Mouse (Mus musculus): ENCODE measurements around the gene Eri3. TPM values are rescaled to one million over a fixed set of nuclear protein-coding genes. Genes with fewer than 3 reads are reported as not detected.

The Eri3 gene
- polyA plus RNA-seq, 1 experiment from 2014 or later = 108 TPM

DNA sequence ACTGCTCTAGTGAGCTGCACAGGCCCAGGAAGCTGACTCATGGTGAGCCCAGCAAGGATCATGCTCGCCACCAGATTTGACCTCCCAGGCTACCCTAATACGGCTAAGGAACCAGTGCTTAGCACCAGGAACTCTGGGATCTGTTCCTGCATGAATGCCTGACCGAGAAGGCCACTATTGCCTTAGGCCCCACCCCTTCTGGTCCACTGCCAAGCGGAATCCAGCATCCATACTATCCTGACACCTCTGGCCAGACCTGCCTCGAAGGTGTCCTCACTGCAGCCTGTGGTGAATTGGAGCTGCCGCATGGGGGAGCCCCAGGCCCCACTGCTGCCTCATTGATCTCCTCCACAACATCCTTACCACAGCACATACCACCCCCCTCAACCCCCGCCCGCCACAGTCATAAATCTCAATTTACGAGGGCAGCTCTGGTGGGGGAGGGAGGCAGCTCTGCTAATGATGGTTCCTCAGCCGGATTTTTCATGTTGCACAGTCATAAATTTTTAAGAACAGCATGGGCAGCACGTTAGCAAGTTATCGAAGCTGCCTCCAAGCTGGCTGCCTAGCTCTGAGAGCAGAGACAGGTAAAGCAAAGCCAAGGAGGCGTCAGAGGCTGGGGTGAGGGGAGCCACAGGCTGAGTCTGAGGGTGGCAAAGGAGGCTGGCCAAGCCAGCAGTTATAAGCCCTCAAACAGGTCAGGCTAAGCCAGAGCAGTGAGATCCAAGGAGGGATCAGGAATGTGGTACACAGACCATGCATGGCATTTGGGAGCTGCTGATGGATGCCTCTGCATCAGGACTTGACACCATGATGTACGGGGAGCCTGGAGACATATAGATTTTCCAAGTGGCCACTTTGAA is 108.6 kb downstream of the Eri3 start:
- ChIA-PET CTCF (interaction anchor here (1.5 kb wide), 1 partner anchor 9 kb away, joined by 6 read pairs; no protein-coding TSS in a partner anchor), POLR2A (interaction anchor here (0.5 to 1.3 kb wide), 2 partner anchors 17 to 106 kb away, joined by 3 read pairs; no protein-coding TSS in a partner anchor)
- H3K27me3 ChIP-seq = no peaks in the 10 kb centered on the region
- DNase-seq (ENCODE audit: low read depth, low spot score) (peak; percentile 71), ATAC-seq (peak; percentile 85)
- no peak for TF ChIP-seq CTCF (IDR thresholded peaks at IDR 0.05)
- in situ Hi-C loops (cut with MboI; ENCODE audit: low pct_unique_long_range_greater_than_20kb) = no loop called here

DNA sequence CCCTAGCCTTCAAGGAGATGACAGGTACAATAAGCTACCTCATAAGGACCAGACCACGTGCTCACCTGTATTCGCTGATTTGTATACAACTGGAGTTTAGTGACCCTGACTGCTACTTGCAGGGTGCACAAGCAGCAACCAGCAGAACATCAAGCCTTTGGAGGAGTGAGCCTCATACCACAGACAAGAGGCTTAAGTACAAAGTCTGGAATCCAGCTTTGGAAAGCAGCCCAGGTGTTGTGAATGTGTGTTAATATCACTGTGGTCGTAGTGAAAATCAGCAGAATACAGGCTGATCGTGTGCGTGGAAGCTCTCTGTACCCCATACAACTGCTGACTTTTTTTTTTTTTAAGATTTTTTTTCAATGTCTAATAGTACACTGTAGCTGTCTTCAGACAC is 109.8 kb downstream of the Eri3 start:
- CTCF ChIA-PET = interaction anchor here (1.5 kb wide), 1 partner anchor 8 kb away, joined by 6 read pairs; no protein-coding TSS in a partner anchor
- H3K27me3 ChIP-seq = no peaks in the 10 kb centered on the region
- in situ Hi-C loops (cut with MboI; ENCODE audit: low pct_unique_long_range_greater_than_20kb) = no loop called here
- ATAC-seq (no peak), DNase-seq (ENCODE audit: low read depth, low spot score) (no peak)
- POLR2A ChIA-PET = interaction anchor here (1.2 kb wide), 1 partner anchor 13 kb away, joined by 3 read pairs; no protein-coding TSS in a partner anchor
- TF ChIP-seq CTCF (IDR thresholded peaks at IDR 0.05) = no peak

DNA sequence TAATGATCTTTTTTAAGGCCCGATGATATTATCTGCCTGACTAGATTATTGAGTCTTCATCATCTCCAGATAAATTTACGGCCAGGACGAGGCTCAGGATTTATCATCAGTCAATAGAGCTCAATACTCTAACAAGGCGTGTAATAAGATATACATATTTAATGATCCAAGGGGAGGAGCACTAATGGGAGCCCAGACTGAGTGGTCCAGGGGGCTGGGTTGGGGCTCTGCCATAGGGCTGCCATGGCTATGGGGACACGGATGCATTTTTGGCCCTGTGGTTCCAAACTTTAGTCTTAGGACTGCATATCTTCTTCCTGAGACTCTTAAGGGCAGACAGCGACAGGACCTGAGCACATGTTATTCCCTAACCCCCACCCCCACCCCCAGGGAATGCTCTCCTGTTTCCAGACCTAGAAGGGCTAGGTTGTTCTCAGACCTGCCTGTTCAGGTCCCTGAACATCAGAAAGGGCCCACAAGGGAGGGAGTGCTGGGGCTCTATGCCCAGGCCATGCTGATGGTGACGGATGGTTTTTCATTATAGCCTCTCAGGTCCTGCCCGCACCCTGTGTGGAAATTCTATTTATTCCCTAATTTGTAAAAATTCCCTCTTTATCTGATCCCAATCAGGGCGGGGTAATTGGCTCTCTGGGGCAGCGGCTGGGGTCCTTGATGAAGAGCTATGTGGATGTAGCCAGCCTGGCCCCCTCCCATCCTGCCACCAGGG is 114.4 kb downstream of the Eri3 start:
- ChIA-PET POLR2A (no interaction called here), CTCF (no interaction called here)
- no peak for DNase-seq (ENCODE audit: low read depth, low spot score)
- in situ Hi-C loops (cut with MboI; ENCODE audit: low pct_unique_long_range_greater_than_20kb) = no loop called here
- no peak for TF ChIP-seq CTCF (IDR thresholded peaks at IDR 0.05)
- ATAC-seq = no peak
- H3K27me3 ChIP-seq = no peaks in the 10 kb centered on the region

GRCm38 (mm10) chr4:117665531-117665930 is 115.4 kb downstream of the Eri3 start:
- H3K27me3 ChIP-seq = no peaks in the 10 kb centered on the region
- no peak for TF ChIP-seq CTCF (IDR thresholded peaks at IDR 0.05)
- in situ Hi-C loops (cut with MboI; ENCODE audit: low pct_unique_long_range_greater_than_20kb) = no loop called here
- POLR2A ChIA-PET = no interaction called here
- CTCF ChIA-PET = interaction anchor here (1.1 kb wide), 1 partner anchor 13 kb away, joined by 3 read pairs; no protein-coding TSS in a partner anchor
- DNase-seq (ENCODE audit: low read depth, low spot score) (no peak), ATAC-seq (no peak)

DNA sequence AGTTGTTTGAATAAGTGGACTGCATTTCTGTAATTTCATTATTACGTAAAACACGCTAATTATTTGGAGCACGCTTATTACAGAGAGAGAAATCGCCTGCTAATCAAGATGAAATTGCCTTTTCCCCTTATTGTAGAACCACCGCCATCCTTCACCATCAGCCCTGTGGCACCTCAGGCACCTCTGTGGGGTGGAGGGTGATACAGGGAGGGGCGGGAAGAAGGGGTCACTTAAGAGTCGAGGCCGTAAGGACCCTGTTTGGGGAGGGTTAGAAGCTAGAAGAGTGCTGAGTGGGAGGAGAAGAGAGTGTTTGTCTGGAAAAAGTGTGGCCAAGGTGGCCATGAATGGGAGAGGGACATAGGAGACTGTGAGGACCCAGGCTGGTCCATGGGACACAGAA is 115.9 kb downstream of the Eri3 start:
- in situ Hi-C loops (cut with MboI; ENCODE audit: low pct_unique_long_range_greater_than_20kb) = no loop called here
- no peak for TF ChIP-seq CTCF (IDR thresholded peaks at IDR 0.05)
- H3K27me3 ChIP-seq = no peaks in the 10 kb centered on the region
- ChIA-PET CTCF (interaction anchor here (1.1 kb wide), 1 partner anchor 12 kb away, joined by 3 read pairs; no protein-coding TSS in a partner anchor), POLR2A (no interaction called here)
- DNase-seq (ENCODE audit: low read depth, low spot score) (no peak), ATAC-seq (no peak)

- no peaks in the 10 kb centered on the region for H3K27me3 ChIP-seq
- POLR2A ChIA-PET = no interaction called here
- TF ChIP-seq CTCF (IDR thresholded peaks at IDR 0.05) = no peak
- ATAC-seq (no peak), DNase-seq (ENCODE audit: low read depth, low spot score) (no peak)
- in situ Hi-C loops (cut with MboI; ENCODE audit: low pct_unique_long_range_greater_than_20kb) = loop anchor here (10.0 kb wide), 1 partner anchor 395 kb away; no protein-coding TSS in a partner anchor
- CTCF ChIA-PET = interaction anchor here (1.2 kb wide), 1 partner anchor 56 kb away, joined by 3 read pairs; no protein-coding TSS in a partner anchor
These were observed 119.7 kb downstream of the Eri3 start for GRCm38 (mm10) chr4:117669874-117670273.

- DNase-seq (ENCODE audit: low read depth, low spot score) (no peak), ATAC-seq (no peak)
- in situ Hi-C loops (cut with MboI; ENCODE audit: low pct_unique_long_range_greater_than_20kb) = loop anchor here (10.0 kb wide), 1 partner anchor 397 kb away; no protein-coding TSS in a partner anchor
- no peak for TF ChIP-seq CTCF (IDR thresholded peaks at IDR 0.05)
- ChIA-PET CTCF (no interaction called here), POLR2A (interaction anchor here (1.0 kb wide), 1 partner anchor 12 kb away, joined by 3 read pairs; no protein-coding TSS in a partner anchor)
- H3K27me3 ChIP-seq = no peaks in the 10 kb centered on the region
These were observed 121.9 kb downstream of the Eri3 start for GRCm38 (mm10) chr4:117672042-117672441.

- in situ Hi-C loops (cut with MboI; ENCODE audit: low pct_unique_long_range_greater_than_20kb) = loop anchor here (10.0 kb wide), 1 partner anchor 399 kb away; no protein-coding TSS in a partner anchor
- CTCF ChIA-PET = no interaction called here
- DNase-seq (ENCODE audit: low read depth, low spot score) (no peak), ATAC-seq (no peak)
- POLR2A ChIA-PET = no interaction called here
- TF ChIP-seq CTCF (IDR thresholded peaks at IDR 0.05) = no peak
- no peaks in the 10 kb centered on the region for H3K27me3 ChIP-seq
These were observed 123.7 kb downstream of the Eri3 start for GRCm38 (mm10) chr4:117673901-117674300.

DNA sequence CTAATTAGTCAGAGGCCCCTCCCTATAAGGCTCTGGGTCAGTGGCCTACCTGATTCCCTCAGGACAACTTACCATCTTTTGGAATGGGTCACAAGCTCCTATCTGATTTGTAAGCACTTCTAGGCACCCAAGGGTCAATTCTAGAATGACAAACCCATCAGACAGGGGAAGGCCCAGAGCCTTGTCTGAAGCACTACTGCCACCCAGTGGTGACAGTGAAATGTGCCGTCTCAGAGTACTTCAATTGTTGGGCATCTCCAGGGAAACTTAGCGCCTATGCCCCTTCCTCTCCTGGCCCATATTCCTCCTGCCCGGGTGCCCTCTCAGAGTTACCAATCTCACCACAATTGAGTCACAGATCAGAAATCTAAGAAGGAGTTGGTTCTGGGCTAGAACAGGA is 126.7 kb downstream of the Eri3 start:
- in situ Hi-C loops (cut with MboI; ENCODE audit: low pct_unique_long_range_greater_than_20kb) = loop anchor here (10.0 kb wide), 1 partner anchor 402 kb away; no protein-coding TSS in a partner anchor
- H3K27me3 ChIP-seq = no peaks in the 10 kb centered on the region
- ATAC-seq (no peak), DNase-seq (ENCODE audit: low read depth, low spot score) (no peak)
- TF ChIP-seq CTCF (IDR thresholded peaks at IDR 0.05) = no peak
- CTCF ChIA-PET = interaction anchor here (0.9 to 1.4 kb wide), 3 partner anchors 9 to 423 kb away, joined by 3 to 5 read pairs (median 3); no protein-coding TSS in a partner anchor
- POLR2A ChIA-PET = no interaction called here

GRCm38 (mm10) chr4:117680963-117681362 is 130.8 kb downstream of the Eri3 start:
- in situ Hi-C loops (cut with MboI; ENCODE audit: low pct_unique_long_range_greater_than_20kb) = no loop called here
- no peaks in the 10 kb centered on the region for H3K27me3 ChIP-seq
- DNase-seq (ENCODE audit: low read depth, low spot score) = no peak
- CTCF ChIA-PET = no interaction called here
- POLR2A ChIA-PET = no interaction called here
- no peak for ATAC-seq
- TF ChIP-seq CTCF (IDR thresholded peaks at IDR 0.05) = no peak
